Mouse (Mus musculus) kidney, adult 9 months (tissue): ENCODE measurements around the gene Zfp90.
"Not testable (repeated sequence)": the region's sequence is repeated elsewhere in the genome, so short reads cannot be mapped to it uniquely, and the experiment has no call there.

Source experiments
- DNase-seq: peaks from one replicate; pipeline ENCODE4 v3.0.0; 2022

Zfp90 gene

GRCm38 (mm10) chr8:106415182-106415971, at the start of gene Zfp90:
Gene Zfp90, plus strand, starts transcription at chr8:106415327.
- DNase-seq: peak; percentile 97

DNA sequence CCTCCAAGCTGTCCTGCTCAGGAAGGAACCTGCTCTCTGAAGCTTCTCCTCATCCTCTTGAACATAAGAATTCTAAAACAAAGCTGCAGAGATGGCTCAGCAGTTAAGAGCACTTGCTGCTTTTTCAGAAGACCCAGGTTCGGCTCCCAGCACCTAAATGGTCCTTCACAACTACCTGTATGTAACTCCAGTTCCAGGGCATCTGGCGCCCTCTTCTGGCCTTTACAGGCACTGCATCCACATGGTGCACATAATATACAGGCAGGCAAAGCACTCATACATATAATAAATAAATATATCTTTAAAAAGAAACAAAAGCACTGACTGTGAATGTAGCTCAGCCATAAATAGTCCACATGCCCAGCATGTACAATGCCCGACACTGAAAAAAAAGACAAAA, 46.6 kb upstream of the Zfp90 start:
- no peak for DNase-seq

DNA sequence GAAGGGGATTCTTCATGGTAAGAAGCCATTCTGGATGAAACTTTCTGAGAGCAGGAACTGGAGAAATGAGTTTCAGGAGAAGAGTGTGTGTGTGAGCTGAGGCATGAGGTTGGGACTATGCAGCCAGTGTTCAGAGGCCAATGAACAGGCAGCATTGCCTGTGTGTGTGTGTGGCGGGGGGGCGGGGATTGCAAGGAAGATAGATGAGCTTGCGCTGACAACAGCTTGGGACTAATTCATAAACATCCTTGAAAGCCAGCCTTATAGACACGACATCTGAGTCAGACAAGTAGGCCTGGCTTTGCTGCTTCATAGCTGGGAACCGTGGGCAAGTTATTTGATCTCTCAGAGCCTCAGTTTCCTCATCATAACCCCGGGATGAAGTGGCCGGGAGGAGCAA, 46.1 kb upstream of the Zfp90 start:
- DNase-seq: no peak

DNA sequence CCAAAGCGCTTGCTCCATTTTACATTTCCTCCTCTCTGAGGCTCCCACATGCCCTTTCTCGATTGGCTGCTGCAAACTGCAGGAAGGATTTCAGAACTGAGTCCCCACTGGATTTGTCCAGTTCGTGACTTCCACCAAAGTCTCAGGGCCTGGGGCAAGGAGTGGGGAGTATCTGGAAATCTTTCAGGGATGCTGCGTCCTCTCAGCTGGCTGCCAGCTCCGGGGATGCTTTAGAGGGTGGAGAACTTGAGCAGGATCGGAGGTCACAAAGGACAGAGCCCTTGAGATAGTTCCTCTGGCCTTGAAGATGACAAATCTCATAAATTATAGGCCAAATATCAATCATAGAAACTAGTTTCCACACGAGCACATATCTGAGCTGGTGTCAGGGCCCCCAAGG, 39.2 kb upstream of the Zfp90 start:
- DNase-seq: no peak

GRCm38 (mm10) chr8:106376862-106377261, 38.3 kb upstream of the Zfp90 start:
- no peak for DNase-seq

DNA sequence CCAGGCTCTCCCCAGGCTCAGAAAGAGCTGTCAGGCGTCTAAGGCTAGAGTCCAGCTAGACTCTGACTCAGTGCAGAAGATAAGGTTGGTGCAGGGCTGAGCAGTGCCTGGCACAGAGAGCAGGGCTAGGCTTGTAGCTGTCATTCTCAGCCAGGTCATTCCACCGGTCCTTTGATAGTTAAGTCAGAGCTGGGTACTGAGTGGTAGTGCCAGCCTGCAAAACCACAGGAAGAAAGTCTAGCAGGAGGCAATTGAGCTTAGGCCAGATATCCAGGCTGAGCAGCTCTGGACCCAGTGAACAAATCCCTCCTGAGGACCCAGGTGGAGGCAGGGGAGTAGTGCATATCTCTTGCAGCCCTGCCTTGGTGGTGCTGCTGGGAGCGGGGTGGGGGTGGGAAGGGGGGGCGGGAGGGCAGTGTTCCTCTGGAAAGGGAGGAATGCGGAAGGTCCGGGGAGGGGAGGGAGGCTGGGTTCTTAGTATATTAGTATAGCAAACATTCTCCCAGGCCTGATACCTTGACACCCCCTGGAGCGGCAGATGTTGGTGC, 36.6 kb upstream of the Zfp90 start:
- no peak for DNase-seq

DNA sequence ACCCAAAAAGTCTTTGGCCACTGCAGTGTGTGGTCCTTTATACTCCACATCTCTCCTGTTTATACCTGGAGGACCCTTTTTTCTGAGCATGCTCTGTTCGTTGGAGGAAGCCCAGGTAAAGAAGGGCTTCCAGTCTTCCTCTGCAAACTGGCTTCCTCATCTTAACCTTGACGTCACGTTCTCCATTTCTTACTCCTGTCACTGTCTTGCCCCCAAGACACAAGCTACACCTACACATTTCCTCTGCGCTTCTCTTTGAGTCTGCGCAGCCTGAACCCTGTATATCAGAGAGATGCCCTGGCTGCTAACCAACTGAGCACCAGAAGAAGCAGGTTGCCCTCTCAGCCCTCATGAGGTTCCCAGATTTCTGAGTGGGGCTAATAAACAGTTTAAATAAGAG, 35.8 kb upstream of the Zfp90 start:
- no peak for DNase-seq

DNA sequence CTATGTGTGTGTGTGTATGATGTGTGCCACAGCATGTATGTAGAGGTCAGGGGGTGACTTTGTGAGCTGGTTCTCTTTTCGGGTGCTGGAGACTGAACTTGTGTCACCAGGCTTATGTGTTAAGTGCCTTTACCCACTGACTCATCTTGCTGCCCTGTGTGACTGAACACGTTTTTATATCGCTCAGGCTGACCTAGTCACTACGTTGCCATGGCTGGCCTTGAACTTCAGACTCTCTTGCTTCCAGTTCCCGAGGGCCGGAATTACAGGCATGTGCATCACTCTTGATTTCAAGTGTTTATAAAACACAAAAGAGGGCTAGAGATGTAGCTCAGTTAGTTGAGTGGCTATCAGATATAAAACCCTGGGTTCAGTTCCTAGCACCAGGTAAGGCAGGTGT, 34.1 kb upstream of the Zfp90 start:
- DNase-seq: no peak

- no peak for DNase-seq
Measured at GRCm38 (mm10) chr8:106387801-106388415, 27.2 kb upstream of the Zfp90 start.

GRCm38 (mm10) chr8:106394493-106394892, 20.6 kb upstream of the Zfp90 start:
- no peak for DNase-seq

DNA sequence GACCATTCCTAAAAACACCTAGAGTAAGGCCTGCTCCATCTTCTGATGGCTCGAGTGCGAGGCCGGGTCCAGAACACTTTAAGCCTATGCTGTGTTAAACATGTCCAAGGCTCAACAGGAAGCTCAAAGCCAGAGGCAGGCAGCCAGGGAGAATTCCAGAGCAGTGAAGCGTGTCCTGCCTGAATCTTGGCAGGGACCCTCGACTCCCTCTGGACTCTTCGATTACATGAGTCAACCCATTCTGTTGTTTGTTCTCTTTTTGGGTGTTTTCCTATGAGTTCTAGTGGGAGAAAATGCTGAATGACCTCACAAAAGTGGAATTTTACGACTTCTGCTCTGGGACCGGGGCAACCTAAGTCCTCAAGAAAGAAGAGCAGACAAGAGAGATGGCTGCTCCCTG, 15.4 kb upstream of the Zfp90 start:
- peak; percentile 91 for DNase-seq

DNA sequence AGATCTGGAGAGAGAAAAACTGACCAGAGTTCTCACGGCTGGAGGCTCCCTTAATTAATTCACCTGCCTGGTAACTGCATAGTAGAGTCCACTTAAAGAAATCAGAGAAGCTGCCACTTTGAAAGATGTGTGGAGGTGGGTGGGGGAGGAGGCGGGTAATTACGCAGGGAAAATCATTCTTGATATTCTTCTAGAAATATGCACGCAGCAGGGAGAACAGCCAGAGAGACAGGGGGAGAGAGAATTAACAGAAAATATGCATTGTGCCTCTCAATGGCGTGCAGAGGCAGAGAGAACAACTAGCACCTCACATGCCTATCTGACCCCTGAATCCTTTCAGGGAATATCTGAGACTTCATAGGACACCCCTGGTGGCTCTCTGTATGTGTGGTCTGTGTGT, 14.9 kb upstream of the Zfp90 start:
- DNase-seq: no peak

- DNase-seq: peak; percentile 76
Measured at GRCm38 (mm10) chr8:106403246-106403933, 11.7 kb upstream of the Zfp90 start.

DNA sequence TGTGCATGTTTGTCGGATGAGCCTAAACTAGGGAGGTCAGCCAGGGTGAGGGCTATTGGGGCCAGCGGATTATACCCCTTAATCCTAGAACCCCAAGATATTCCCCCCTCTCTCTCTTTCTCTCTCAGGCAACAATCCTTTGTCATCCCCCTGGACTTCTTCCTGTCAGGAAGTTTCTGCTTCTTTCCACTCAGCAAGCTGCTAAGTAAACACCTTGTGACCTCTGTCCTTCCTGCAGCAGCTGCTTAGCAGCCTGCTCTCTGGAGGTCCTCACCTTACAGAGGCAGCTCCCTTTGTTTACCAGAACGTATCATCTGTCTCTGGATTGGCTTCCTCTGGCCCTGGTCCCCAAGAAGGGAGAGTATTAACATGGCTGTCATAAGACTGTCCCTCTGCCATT, 10.3 kb upstream of the Zfp90 start:
- DNase-seq: no peak

DNA sequence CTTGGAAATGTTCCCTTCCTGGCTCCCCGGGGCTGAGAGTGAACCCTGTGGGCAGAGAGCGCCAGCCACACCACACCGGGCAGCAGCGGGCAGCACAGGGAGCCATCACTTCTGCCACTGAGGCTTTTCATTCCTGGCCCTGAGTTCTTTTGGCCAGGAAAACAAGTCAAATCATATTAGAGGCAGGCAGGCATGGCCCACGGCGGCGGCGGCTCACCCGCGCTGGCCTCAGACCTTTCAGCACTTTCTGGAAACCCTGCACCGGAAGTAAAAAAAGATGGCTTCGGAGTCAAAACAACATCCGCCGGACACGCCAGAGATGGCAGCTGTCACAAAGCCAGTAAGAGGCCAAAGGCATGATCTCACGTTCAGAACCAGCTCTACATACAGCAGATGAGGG, 9.3 kb upstream of the Zfp90 start:
- peak; percentile 52 for DNase-seq

- DNase-seq: no peak
Measured at GRCm38 (mm10) chr8:106410055-106410454, 5.1 kb upstream of the Zfp90 start.

DNA sequence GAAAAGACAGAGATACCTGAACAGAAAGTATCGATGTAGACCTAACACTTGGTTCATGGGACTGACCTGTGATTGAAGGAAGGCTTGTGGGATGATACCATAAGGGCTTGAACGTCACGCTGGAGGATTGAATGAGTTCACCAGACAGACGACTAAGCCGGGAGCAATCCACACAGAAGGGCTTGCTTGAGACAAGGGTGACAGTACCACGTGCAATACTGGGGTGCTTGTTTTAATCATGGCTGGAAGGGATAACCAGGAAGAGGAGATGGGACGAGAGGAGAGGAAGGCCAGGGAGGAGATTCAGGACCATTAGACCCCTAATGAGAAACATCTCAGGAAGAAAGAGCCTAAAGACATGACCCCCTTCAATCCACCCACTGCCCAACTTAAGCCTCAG, 4.6 kb upstream of the Zfp90 start:
- DNase-seq: no peak

DNA sequence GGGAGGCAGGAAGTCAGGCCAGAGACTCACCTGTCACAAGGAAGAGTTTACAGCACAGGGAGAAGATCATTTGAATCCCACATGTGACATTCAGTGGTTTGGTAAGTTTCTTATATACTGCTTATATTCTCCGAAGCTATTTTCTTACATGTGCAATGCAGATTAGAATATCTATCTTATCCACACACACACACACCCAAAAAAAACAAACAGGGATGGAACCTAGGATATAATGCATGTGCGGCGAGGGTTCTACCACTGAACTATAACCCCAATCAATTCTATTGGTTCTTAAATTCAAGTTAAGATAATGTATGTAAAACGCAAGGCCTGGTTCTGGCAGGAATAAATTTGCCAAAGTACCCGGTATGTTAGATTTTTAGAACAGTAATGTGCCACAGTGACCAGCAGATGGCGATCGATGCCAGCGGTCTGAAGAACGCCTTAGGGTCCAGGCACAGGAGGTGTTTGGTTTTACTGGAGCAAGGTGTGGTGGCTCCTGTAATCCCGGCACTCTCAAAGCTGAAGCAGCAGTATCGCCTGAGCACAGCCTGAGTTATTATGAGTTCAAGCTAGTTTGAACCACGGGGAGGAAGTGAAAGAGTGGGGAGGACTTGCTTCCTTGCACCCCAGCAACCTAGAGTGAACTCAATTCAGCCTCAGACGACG, 3.2 kb upstream of the Zfp90 start:
- peak; percentile 68 for DNase-seq

DNA sequence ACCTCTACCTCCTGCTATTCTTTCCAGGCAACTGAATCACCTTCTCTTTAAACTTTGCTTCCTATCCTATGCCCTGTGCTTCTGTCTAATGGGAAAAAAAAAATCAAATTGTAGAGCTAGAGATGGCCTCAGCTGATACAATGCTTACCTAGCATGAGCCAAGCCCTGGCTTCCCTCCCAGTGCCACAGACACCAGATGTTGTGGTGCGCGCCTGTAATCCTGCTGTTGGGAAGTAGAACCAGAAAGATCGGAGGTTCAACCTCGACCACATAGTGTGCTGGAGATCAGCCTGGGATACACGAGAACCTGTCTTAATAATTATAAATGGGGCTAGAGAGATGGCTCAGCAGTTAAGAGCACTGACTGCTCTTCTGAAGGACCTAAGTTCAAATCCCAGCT, 2.6 kb downstream of the Zfp90 start:
- DNase-seq: no peak

- no peak for DNase-seq
Measured at GRCm38 (mm10) chr8:106431088-106431487, 16.0 kb downstream of the Zfp90 start.

DNA sequence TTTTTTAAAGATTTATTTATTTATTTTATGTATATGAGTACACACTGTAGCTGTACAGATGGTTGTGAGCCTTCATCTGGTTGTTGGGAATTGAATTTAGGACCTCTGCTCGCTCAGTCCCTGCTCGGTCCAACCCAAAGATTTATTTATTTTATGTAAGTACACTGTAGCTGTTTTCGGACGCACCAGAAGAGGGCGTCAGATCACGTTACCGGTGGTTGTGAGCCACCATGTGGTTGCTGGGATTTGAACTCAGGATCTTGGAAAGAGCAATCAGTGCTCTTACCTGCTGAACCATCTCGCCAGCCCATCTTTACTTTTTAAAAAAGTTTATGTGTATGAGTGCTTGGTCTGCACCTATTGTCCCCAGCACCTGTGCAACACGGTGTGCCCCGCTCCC, 16.8 kb downstream of the Zfp90 start:
- DNase-seq: not testable (repeated sequence)

GRCm38 (mm10) chr8:106432954-106433570, 17.9 kb downstream of the Zfp90 start:
- DNase-seq: peak; percentile 82

- no peak for DNase-seq
Measured at GRCm38 (mm10) chr8:106433667-106434066, 18.5 kb downstream of the Zfp90 start.
